Mouse (Mus musculus): ENCODE measurements around the gene Gtf2ird1.
"Not testable (repeated sequence)": the region's sequence is repeated elsewhere in the genome, so short reads cannot be mapped to it uniquely, and the experiment has no call there.

The Gtf2ird1 gene

DNA sequence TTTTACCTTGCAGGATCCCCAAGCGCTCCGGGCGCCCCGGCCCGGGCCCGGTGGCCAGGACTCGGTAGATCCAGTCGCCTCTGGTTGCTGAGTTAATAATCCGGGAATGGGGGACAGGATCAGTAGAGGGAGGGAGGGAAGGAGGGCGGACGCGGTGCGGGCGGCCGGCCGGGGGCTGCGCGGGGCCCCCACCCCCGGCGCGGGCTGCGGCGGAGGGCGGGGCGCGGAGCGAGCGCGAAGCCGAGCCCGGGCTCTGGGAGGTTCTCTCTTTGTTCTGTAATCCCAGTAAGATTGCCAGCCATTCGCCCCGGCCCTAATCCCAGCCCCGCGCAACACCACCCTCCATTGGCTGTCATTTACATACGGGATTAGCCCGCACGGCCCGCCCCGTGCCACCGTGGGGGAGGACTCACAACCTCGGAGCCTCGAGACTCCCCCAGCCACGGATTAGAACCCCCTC is at the start of gene Gtf2ird1:
Gtf2ird1 (minus strand) TSS at position 214 of the 460 bp plus-strand sequence.
- peak; percentile 61 for DNase-seq (ENCODE audit: low spot score)

DNA sequence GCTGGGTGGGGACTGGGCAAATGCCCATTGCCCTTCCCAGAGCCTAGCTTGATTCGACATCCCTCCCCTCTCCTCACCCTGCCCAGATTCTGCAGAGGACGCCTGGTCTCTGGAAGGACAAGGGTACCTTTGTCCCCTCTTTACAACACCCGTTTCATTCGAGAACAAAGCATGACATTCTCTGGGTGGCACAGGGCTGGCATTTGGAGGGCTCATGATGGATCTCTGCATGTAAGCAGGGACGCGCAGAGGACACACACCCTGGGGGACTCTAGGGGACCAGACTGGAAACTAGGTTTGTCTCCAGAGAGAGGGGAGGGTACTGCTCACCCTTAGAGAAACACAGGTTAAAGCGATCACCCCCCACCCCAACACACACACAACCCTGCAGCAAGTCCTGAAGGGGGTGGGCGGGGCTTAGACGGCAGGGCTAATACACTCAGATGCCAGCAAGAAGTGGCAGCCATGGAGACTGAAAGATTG is 49.3 kb upstream of the Gtf2ird1 start:
- no peak for DNase-seq (ENCODE audit: low spot score)

DNA sequence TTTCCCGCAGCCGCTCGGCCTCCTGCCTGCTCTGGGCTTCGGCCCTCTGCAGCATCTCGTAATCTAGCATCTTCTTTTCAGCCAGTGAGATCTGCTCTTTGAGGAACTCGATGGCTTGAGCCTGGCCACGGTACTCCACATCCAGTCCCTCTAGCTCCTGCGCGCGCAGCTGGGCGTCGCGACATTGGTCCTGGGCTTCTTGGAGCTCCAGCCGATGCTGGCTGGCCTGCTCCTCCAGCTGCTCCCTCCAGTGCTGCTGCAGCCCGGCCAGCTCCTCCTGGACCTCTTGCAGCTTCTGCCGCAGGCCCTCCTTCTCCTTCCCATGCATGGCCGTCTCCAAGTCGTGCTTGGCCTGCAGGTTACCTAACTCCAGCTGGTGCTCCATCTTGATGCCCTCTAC is 46.1 kb upstream of the Gtf2ird1 start:
- no peak for DNase-seq (ENCODE audit: low spot score)

GRCm38 (mm10) chr5:134501453-134501852 is 44.9 kb upstream of the Gtf2ird1 start:
- no peak for DNase-seq (ENCODE audit: low spot score)

DNA sequence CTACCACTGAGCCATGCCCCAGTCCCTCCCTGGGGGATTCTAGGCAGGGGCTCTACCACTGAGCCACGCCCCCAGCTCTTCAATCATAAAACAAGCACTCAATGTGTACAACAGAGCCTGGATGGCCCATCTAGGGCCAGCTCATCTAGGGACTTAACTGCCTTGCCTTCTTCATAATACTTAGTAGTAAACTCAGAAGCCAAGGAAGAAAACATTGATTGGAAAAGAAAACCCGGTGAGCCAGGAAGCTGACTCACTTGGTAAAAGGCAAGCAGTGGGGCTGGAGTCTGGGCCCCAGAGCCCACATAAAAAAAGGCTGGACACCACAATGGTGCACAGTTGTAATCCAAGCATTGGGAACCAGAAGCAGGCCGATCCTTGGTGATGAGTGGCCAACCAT is 44.2 kb upstream of the Gtf2ird1 start:
- no peak for DNase-seq (ENCODE audit: low spot score)

GRCm38 (mm10) chr5:134500062-134500461 is 43.5 kb upstream of the Gtf2ird1 start:
- DNase-seq (ENCODE audit: low spot score): peak; percentile 43

DNA sequence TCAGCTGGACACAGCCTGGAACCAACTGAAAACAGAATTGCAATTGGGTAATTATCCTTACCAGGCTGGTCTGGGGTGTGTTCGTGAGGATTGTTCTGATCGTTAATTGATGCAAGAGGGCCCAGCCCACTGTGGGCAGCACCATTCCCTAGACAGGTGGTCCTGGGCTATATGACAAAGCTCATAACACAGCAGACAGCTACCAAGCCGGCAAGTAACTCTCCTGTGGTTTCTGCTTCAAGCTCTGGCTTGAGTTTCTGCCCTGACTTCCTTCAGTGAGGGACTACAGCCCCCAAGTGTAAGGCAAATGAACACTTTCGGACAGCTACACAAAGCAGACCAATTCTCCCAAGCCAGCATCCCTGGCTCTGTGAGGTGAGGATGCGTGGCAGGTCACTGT is 40.5 kb upstream of the Gtf2ird1 start:
- no peak for DNase-seq (ENCODE audit: low spot score)

GRCm38 (mm10) chr5:134495796-134496195 is 39.3 kb upstream of the Gtf2ird1 start:
- DNase-seq (ENCODE audit: low spot score): no peak

- peak; percentile 73 for DNase-seq (ENCODE audit: low spot score)
Observed at GRCm38 (mm10) chr5:134494142-134494541, 37.6 kb upstream of the Gtf2ird1 start.

GRCm38 (mm10) chr5:134492956-134493355 is 36.4 kb upstream of the Gtf2ird1 start:
- no peak for DNase-seq (ENCODE audit: low spot score)

DNA sequence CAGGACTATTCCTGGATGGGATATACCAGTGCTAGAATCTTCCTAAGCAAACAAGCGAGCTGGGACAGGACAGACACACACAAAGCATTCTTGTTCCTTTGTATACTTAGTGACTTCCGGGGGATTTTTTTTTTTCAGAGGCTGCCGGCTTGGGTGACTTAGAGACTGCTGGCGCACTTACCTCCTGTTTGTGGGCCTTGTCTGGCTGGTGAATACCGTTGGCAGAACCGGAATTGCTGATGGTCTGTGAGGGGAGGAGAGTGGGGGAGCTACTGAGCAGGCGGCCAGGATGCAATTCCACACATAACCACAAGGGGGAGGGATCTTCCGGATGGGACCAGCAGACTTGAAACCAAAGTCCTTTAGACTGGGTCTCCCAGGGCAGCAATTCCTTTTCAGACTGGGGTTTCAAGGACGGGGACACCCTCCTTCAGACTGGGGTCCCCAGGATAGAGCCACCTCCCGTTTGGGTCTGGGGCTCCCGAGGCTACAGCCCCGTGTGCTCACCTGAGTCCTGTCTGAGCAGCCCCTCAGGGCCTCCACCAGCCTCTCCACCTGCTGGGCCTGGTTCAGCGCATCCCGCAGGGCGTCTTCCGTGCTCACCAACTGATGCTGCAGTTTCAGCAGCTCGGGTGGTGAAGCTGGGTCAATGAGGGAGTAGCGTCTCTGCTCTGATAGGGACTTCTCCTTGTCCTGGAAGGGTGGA is 35.3 kb upstream of the Gtf2ird1 start:
- DNase-seq (ENCODE audit: low spot score): peak; percentile 77

- DNase-seq (ENCODE audit: low spot score): no peak
Observed at GRCm38 (mm10) chr5:134491206-134491605, 34.7 kb upstream of the Gtf2ird1 start.

- DNase-seq (ENCODE audit: low spot score): no peak
Observed at GRCm38 (mm10) chr5:134490465-134490864, 33.9 kb upstream of the Gtf2ird1 start.

DNA sequence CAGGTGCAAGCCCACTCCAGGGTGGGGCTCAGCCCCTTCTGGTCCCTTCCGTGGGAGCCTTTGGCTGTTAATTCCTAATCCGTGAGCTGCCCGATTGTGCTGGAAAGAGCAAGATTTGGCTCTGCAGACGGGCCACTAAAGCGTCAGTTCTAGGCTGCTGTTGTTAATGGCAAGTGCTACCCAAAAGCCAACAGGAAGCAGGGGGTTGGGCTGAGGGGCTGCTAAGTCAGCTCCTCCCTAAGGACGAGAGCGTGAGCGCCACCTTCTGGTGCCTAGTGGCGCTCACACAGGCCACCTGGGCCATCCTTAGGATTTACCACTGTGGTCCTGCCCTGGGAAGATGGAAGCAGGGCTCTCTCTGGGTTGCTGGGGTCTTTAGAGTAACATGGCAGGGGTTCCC is 33.1 kb upstream of the Gtf2ird1 start:
- no peak for DNase-seq (ENCODE audit: low spot score)

GRCm38 (mm10) chr5:134488596-134488995 is 32.1 kb upstream of the Gtf2ird1 start:
- DNase-seq (ENCODE audit: low spot score): no peak

- DNase-seq (ENCODE audit: low spot score): no peak
Observed at GRCm38 (mm10) chr5:134488042-134488441, 31.5 kb upstream of the Gtf2ird1 start.

GRCm38 (mm10) chr5:134485900-134486665 is 29.6 kb upstream of the Gtf2ird1 start:
- DNase-seq (ENCODE audit: low spot score): peak; percentile 64

- no peak for DNase-seq (ENCODE audit: low spot score)
Observed at GRCm38 (mm10) chr5:134485183-134485730, 28.7 kb upstream of the Gtf2ird1 start.

GRCm38 (mm10) chr5:134483291-134483690 is 26.8 kb upstream of the Gtf2ird1 start:
- DNase-seq (ENCODE audit: low spot score): no peak

DNA sequence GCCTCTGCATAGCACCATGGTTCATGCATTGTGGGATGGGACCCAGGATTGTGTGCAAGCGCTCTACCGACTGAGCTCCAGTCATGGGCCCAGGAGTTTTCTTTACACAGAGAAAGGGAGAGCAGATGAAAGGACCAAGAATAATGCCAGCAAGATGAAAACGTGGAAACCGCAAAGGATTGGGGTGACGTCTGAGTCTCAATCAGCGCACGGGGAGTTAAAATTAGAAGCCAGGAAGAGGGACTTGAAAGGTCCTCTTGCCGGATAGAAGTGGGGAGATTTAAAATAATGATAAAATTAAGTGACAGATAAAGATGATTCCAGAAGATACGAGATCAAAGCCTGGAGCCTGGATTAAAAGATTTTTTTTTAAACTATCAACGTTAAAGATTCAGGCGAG is 25.8 kb upstream of the Gtf2ird1 start:
- DNase-seq (ENCODE audit: low spot score): no peak

DNA sequence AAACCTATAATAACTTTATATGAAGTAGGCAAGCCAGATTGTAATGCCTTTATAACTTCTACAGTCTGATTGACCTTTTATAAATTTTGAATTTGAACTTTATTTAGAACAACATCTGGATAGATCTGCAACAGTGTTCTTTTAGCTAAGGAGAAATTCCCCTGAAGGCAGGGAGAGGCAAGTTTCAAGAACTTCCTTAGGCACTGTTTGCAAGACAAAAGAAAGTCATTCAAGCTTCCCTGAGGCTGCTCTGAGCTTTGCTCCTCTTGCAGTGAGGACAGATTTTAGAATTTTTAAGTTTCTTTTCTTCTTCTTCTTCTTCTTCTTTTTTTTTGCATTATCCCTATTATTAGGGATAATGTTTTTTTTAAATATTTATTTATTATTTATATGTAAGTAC is 22.4 kb upstream of the Gtf2ird1 start:
- DNase-seq (ENCODE audit: low spot score): not testable (repeated sequence)

- DNase-seq (ENCODE audit: low spot score): not testable (repeated sequence)
Observed at GRCm38 (mm10) chr5:134475686-134476085, 19.2 kb upstream of the Gtf2ird1 start.
